Mouse (Mus musculus) large intestine, adult 2 months (tissue): ENCODE measurements around the gene Slc38a2. TPM values are rescaled to one million over a fixed set of nuclear protein-coding genes. Genes with fewer than 3 reads are reported as not detected.

Experiments
- DNase-seq: peaks from one replicate; pipeline ENCODE4 v3.0.0-alpha.2; 2012; ENCODE audit warnings: low read depth, low spot score
- WGBS: fragments of 180-500 bp; shearing (Covaris S2); methylation state at CpG from one replicate; pipeline ENCODE4 v1.1.7; 2018; 5-methylcytosine and 5-hydroxymethylcytosine counted together
- polyA plus RNA-seq: library from polyadenylated mRNA; depleted of rRNA; stranded (reverse); fragments of >200 nt; gene quantifications from 2 replicates; pipeline ENCODE4 v1.2.3, GENCODE M21; 2012; rRNA removed

Slc38a2 gene
- polyA plus RNA-seq, 1 experiment = 26.3 TPM

DNA sequence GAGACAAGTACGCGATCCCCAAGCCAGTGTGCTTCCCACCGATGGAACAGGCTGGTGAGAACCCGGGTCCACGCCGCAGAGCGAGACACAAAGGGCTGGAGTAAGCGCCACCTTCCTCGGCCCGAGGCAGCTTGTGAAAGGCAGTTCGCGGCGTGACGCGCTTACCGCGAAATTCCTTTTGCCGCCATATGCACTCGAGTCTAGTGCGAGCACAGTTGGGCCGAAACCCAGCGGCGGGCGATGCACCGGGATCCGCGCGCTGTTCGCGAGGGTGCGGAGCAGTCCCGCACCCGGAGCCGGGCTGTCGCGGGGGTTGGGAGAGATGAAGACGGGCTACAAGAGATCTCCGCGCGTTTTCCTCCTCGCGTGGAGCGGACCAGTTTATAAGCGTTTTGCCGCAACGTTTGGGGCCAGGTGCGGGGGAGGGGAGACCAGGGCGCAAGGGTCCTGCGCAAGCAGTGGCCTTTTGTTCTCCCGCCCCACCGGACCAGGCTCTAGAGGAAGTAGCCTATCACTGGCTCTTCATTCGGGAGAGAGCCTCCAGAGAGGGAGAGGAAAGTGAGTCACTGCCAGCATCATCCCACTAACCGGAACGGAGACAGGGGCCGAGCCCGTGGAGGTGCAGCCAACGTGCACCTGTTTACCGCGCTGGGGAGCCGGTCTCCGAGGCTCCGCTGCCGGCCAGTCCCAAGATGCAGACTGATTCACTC is 58.3 kb downstream of the Slc38a2 start:
- under 1% methylated on average over 63 of the region's 63 CpGs for WGBS
- no peak for DNase-seq

GRCm38 (mm10) chr15:96640291-96640985 is 59.1 kb downstream of the Slc38a2 start:
- 18% methylated on average over 16 of the region's 16 CpGs for WGBS
- DNase-seq = no peak

DNA sequence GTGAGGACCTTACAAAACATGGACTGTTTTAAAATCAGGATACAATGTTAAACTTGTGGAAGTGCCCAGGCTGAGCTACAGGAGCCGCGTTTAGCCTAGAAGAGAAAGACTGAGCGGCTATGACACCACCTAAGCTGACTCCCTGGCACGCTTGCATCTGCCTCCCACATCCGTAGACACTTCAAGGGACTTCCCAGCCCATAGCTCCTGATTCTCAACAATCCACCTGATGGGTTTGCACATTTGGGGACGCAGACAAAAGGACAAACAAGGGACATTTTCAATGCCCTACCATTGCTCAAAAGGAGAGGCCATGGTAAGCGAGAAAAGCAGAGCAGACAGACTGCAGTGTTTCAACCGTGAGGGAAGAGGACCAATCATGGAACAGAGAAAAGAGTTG is 59.9 kb downstream of the Slc38a2 start:
- DNase-seq = no peak
- 62% methylated on average over 8 of the region's 8 CpGs for WGBS

- no peak for DNase-seq
- 72% methylated on average over 2 of the region's 2 CpGs for WGBS
These were observed 60.9 kb downstream of the Slc38a2 start for GRCm38 (mm10) chr15:96638656-96639055.

DNA sequence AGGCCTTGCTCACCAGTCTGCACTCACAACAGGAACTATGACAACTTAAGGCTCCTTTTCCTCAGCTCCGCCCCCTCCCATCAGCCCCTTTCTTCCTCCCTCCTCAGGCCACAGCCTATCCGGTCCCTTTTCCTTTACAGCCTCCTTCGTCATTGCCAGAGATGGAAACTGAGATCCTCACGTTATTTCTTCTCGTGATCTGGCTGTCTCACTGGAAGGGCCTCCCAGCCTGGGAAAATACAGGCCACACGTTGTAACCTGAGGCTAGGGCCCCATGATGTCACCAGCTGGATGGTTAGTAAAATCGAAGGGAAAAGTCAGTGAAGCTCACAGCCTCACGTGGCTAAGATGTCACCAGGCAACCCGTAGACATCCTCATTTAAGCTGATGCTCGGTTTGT is 61.4 kb downstream of the Slc38a2 start:
- DNase-seq = no peak
- 65% methylated on average over 10 of the region's 10 CpGs for WGBS

Other genes with a start within 250 kb of the Slc38a2 start
- gene Scaf11, start 238.9 kb downstream of the Slc38a2 start, polyA plus RNA-seq = 11.6 and 16.5 TPM in 2 replicates
- 17.3 and 30.2 TPM in 2 replicates for gene Slc38a1, start 56.8 kb downstream of the Slc38a2 start, polyA plus RNA-seq